Mouse (Mus musculus) spleen, adult 2 months (tissue): ENCODE results near the gene Gstm1.

Experiments used
- CTCF ChIP-seq: fragments of 200-500 bp; IDR thresholded peaks from 2 replicates; pipeline ENCODE4 v1.5.1; 2011; ENCODE audit warnings: mild to moderate bottlenecking, inconsistent platforms; ENCODE audit not compliant: insufficient read depth, insufficient read length, insufficient replicate concordance; ENCODE audit errors: extremely low read depth
- POLR2A ChIP-seq: fragments of 200-500 bp; IDR thresholded peaks from 2 replicates; pipeline ENCODE4 v1.6.1; 2011; ENCODE audit warnings: low read depth, low read length, inconsistent platforms

- TF ChIP-seq CTCF, result no peak
- TF ChIP-seq POLR2A, result no peak
Observed at GRCm38 (mm10) chr3:108018190-108018820, 532 bp upstream of the Gstm1 start.
